Mouse (Mus musculus): ENCODE data around the gene Gdf2. TPM values are rescaled to one million over a fixed set of nuclear protein-coding genes. Genes with fewer than 3 reads are reported as not detected.

Gene Gdf2
- polyA plus RNA-seq, 1 experiment from 2014 or later, result not detected

- Histone ChIP-seq H3K9ac (ENCODE audit: low read depth, low read length) (no peak overlapping the region), H3K4me2 (replicated peaks; ENCODE audit: low read depth) (no peak overlapping the region), H3K36me3 (ENCODE audit: control insufficient read depth, insufficient read depth) (no peaks in the 10 kb centered on the region), H3K4me1 (replicated peaks; ENCODE audit: control insufficient read depth, insufficient read depth, low read length) (no peaks in the 10 kb centered on the region), H3K27me3 (replicated peaks; ENCODE audit: control insufficient read depth, insufficient read depth, low read length) (no peaks in the 10 kb centered on the region), H3K9me3 (ENCODE audit: control insufficient read depth) (no peaks in the 10 kb centered on the region), H3K27ac (ENCODE audit: low read depth, low read length) (no peak overlapping the region), H3K4me3 (ENCODE audit: low read depth, low read length) (no peak overlapping the region)
- WGBS, result 92% methylated on average over 9 of the region's 9 CpGs
- no peak for TF ChIP-seq CTCF (IDR thresholded peaks at IDR 0.05; ENCODE audit: low read depth)
- ATAC-seq, result no peak
Measured at GRCm38 (mm10) chr14:33993051-33993450, 52.2 kb downstream of the Gdf2 start.

- Histone ChIP-seq H3K4me3 (ENCODE audit: low read depth, low read length) (no peak overlapping the region), H3K4me1 (replicated peaks; ENCODE audit: control insufficient read depth, insufficient read depth, low read length) (no peaks in the 10 kb centered on the region), H3K36me3 (ENCODE audit: control insufficient read depth, insufficient read depth) (no peaks in the 10 kb centered on the region), H3K27ac (ENCODE audit: low read depth, low read length) (no peak overlapping the region), H3K9ac (ENCODE audit: low read depth, low read length) (no peak overlapping the region), H3K4me2 (replicated peaks; ENCODE audit: low read depth) (no peak overlapping the region), H3K9me3 (ENCODE audit: control insufficient read depth) (no peaks in the 10 kb centered on the region), H3K27me3 (replicated peaks; ENCODE audit: control insufficient read depth, insufficient read depth, low read length) (no peaks in the 10 kb centered on the region)
- 80% methylated on average over 6 of the region's 6 CpGs for WGBS
- ATAC-seq, result no peak
- no peak for TF ChIP-seq CTCF (IDR thresholded peaks at IDR 0.05; ENCODE audit: low read depth)
Measured at GRCm38 (mm10) chr14:33993521-33994289, 52.9 kb downstream of the Gdf2 start.

Other genes with a start within 250 kb of the Gdf2 start
- 4.4 TPM in 2 replicates for gene Gdf10, start 17.5 kb upstream of the Gdf2 start, polyA plus RNA-seq (2015; fragmentation: Nextera tagmentation; extraction: Ambion mirVana)
- gene Rbp3, start 13.0 kb downstream of the Gdf2 start, polyA plus RNA-seq (2015; fragmentation: Nextera tagmentation; extraction: Ambion mirVana), result not detected in 2 replicates
- gene Zfp488, start 37.7 kb downstream of the Gdf2 start, polyA plus RNA-seq (2015; fragmentation: Nextera tagmentation; extraction: Ambion mirVana), result 0.07 and 0.09 TPM in 2 replicates
- gene Gm30083, start 74.1 kb downstream of the Gdf2 start, polyA plus RNA-seq (2015; fragmentation: Nextera tagmentation; extraction: Ambion mirVana), result not detected in 2 replicates
- not detected in 2 replicates for gene Gm5460, start 75.7 kb downstream of the Gdf2 start, polyA plus RNA-seq (2015; fragmentation: Nextera tagmentation; extraction: Ambion mirVana)
- not detected in 2 replicates for gene Antxrl, start 111.7 kb downstream of the Gdf2 start, polyA plus RNA-seq (2015; fragmentation: Nextera tagmentation; extraction: Ambion mirVana)
- gene Anxa8, start 144.9 kb downstream of the Gdf2 start, polyA plus RNA-seq (2015; fragmentation: Nextera tagmentation; extraction: Ambion mirVana), result 12.1 and 16.9 TPM in 2 replicates
- 0.35 and 1.3 TPM in 2 replicates for gene A630023A22Rik, start 161.7 kb downstream of the Gdf2 start, polyA plus RNA-seq (2015; fragmentation: Nextera tagmentation; extraction: Ambion mirVana)
- gene Npy4r, start 211.4 kb downstream of the Gdf2 start, polyA plus RNA-seq (2015; fragmentation: Nextera tagmentation; extraction: Ambion mirVana), result 0.26 and 0.46 TPM in 2 replicates